Mouse (Mus musculus) neural tube, embryonic 12.5 days (tissue): ENCODE data around the gene Cpn2. TPM values are rescaled to one million over a fixed set of nuclear protein-coding genes. Genes with fewer than 3 reads are reported as not detected.

ENCODE experiments used
- ATAC-seq: fragments of 200-750 bp; cut with Nextera tagmentation; 2 replicates; pipeline ENCODE4 v1.8.0; 2017; ENCODE audit warnings: low read depth, mild to moderate bottlenecking, moderate TSS enrichment, moderate library complexity; ENCODE audit not compliant: low FRiP score
- H3K27ac ChIP-seq: fragments of 300-500 bp; sonication (generic); 2 replicates; pipeline ENCODE4 v1.5.1; 2016
- H3K27me3 ChIP-seq: fragments of 300-500 bp; sonication (generic); replicated peaks from 2 replicates; pipeline ENCODE4 v1.6.1; 2016; ENCODE audit warnings: mild to moderate bottlenecking
- H3K36me3 ChIP-seq: fragments of 300-500 bp; sonication (generic); 2 replicates; pipeline ENCODE4 v1.6.1; 2016; ENCODE audit warnings: mild to moderate bottlenecking
- H3K4me1 ChIP-seq: fragments of 300-500 bp; sonication (generic); 2 replicates; pipeline ENCODE4 v1.6.1; 2016
- H3K4me2 ChIP-seq: fragments of 300-500 bp; sonication (generic); replicated peaks from 2 replicates; pipeline ENCODE4 v1.6.1; 2016; ENCODE audit warnings: mild to moderate bottlenecking
- H3K4me3 ChIP-seq: fragments of 300-500 bp; sonication (generic); 2 replicates; pipeline ENCODE4 v1.5.1; 2016
- H3K9ac ChIP-seq: fragments of 300-500 bp; sonication (generic); 2 replicates; pipeline ENCODE4 v1.6.1; 2016; ENCODE audit warnings: mild to moderate bottlenecking
- H3K9me3 ChIP-seq: fragments of 300-500 bp; sonication (generic); 2 replicates; pipeline ENCODE4 v1.6.1; 2016; ENCODE audit warnings: mild to moderate bottlenecking
- WGBS: fragments of 180-500 bp; shearing (Covaris S2); methylation state at CpG from one replicate; pipeline ENCODE4 v1.1.7; 2016; 5-methylcytosine and 5-hydroxymethylcytosine counted together
- polyA plus RNA-seq: library from polyadenylated mRNA; unstranded; fragments of >200 nt; fragmentation: Nextera tagmentation; extraction: Ambion mirVana; gene quantifications from 2 replicates; pipeline ENCODE4 v1.2.1, GENCODE M21; 2016

Gene Cpn2
- not detected in 2 replicates for polyA plus RNA-seq

DNA sequence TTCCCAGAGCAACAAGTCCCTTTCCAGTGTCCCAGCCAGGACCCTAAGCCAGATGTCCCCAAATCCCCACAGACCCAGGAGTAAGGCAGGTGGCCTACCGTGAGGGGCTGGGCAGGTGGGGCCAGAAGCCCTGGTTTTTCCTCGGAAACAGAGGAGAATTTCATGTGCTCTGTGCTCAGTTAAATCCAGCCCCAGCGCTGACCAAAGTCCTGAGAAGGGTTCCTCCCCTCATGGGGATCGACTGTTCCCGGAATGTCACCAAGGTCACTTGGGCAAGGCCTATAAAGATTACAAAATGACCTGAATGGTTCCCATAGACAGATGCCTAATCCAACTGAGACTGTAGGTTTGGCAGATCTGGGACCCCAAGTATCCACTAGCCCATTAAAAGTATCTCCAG is at the start of gene Cpn2:
TSS of gene Cpn2 (minus strand) at position 141 of the 400 bp plus-strand sequence.
- Histone ChIP-seq H3K4me3 (no peak within 1 kb of the TSS), H3K4me1 (no peaks in the 10 kb centered on the region), H3K27ac (no peak within 1 kb of the TSS), H3K9me3 (no peaks in the 10 kb centered on the region), H3K4me2 (no peak within 1 kb of the TSS), H3K36me3 (no peaks in the 10 kb centered on the region), H3K27me3 (no peaks in the 10 kb centered on the region), H3K9ac (no peak within 1 kb of the TSS)
- 77% methylated on average over 5 of the region's 5 CpGs for WGBS
- ATAC-seq: no peak

DNA sequence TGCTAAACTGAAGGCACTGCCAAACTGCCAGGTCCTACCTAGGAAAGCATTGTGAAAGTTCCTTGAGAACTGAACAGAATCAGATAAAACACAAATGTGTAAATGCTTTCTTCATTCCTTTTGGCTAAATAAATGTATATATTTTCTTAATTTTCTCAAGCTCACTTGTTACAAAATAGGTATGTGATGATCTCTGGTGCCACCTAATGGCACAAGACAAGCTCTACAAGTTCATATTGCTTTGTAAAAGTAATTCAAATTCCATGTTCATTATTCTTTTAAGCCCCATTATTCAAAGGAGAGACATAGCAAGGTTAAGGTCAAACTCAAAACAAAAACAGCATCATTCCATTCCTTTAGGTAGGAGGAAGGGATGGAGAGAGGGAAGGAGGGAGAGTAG is 46.9 kb upstream of the Cpn2 start:
- no peak overlapping the region for H3K27ac ChIP-seq
- peaks cover 6% of the 10 kb centered on the region for H3K4me1 ChIP-seq
- no peak overlapping the region for H3K4me2 ChIP-seq
- no peak for ATAC-seq
- H3K36me3 ChIP-seq: peaks cover 6% of the 10 kb centered on the region; the same call in 1 of the 2 replicates
- H3K9me3 ChIP-seq: no peaks in the 10 kb centered on the region
- peaks cover 28% of the 10 kb centered on the region for H3K27me3 ChIP-seq
- H3K9ac ChIP-seq: no peak overlapping the region
- H3K4me3 ChIP-seq: no peak overlapping the region

DNA sequence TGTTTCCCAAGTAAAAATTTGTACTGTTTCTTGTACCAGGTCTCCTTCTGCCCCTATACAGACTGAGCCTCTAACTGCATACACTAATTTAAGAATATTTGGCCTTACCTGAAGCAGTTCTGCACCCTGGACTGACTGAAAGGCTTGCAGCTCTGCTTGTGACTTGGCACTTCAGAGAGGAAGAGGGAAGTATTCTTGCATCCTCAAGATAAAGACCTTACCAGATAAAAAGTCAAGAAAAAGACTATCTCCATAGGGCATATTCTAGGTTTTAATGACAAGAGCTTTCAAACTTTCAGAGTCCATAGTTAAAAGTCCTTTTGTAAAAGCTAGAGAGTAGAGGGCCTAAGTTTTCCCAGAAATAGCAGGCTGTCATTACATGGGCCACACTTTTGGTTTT is 43.3 kb upstream of the Cpn2 start, which contains the start of gene Gp5:
TSS of gene Gp5 (minus strand) at position 133 of the 400 bp plus-strand sequence.
- Histone ChIP-seq H3K4me3 (peak within 1 kb of the TSS; percentile 53; the same call in 1 of the 2 replicates), H3K27ac (no peak within 1 kb of the TSS), H3K36me3 (peaks cover 6% of the 10 kb centered on the region; the same call in 1 of the 2 replicates), H3K9ac (no peak within 1 kb of the TSS), H3K4me1 (peaks cover 21% of the 10 kb centered on the region), H3K4me2 (peak within 1 kb of the TSS; percentile 99), H3K9me3 (no peaks in the 10 kb centered on the region), H3K27me3 (peaks cover 59% of the 10 kb centered on the region)
- ATAC-seq: no peak

- peaks cover 62% of the 10 kb centered on the region for H3K27me3 ChIP-seq
- peaks cover 21% of the 10 kb centered on the region for H3K4me1 ChIP-seq
- H3K4me3 ChIP-seq: no peak overlapping the region
- no peak overlapping the region for H3K4me2 ChIP-seq
- H3K9me3 ChIP-seq: no peaks in the 10 kb centered on the region
- H3K27ac ChIP-seq: no peak overlapping the region
- H3K36me3 ChIP-seq: peaks cover 3% of the 10 kb centered on the region; the same call in 1 of the 2 replicates
- ATAC-seq: no peak
- 51% methylated on average over 8 of the region's 8 CpGs for WGBS
- no peak overlapping the region for H3K9ac ChIP-seq
Measured at GRCm38 (mm10) chr16:30310171-30310515, 42.8 kb upstream of the Cpn2 start.

- WGBS: 4% methylated on average over 34 of the region's 34 CpGs
- Histone ChIP-seq H3K4me1 (peaks cover 21% of the 10 kb centered on the region), H3K27ac (no peak overlapping the region), H3K9ac (no peak overlapping the region), H3K36me3 (no peaks in the 10 kb centered on the region), H3K4me2 (peak overlapping the region; percentile 99), H3K4me3 (peak overlapping the region; percentile 53), H3K9me3 (no peaks in the 10 kb centered on the region), H3K27me3 (peaks cover 62% of the 10 kb centered on the region)
- no peak for ATAC-seq
Measured at GRCm38 (mm10) chr16:30309395-30310170, 42.3 kb upstream of the Cpn2 start.

- peak overlapping the region; percentile 53 for H3K4me3 ChIP-seq
- peak; percentile 37 for ATAC-seq
- peaks cover 21% of the 10 kb centered on the region for H3K4me1 ChIP-seq
- under 1% methylated on average over 72 of the region's 72 CpGs for WGBS
- peaks cover 66% of the 10 kb centered on the region for H3K27me3 ChIP-seq
- peak overlapping the region; percentile 99 for H3K4me2 ChIP-seq
- H3K27ac ChIP-seq: no peak overlapping the region
- H3K36me3 ChIP-seq: no peaks in the 10 kb centered on the region
- no peaks in the 10 kb centered on the region for H3K9me3 ChIP-seq
- peak overlapping the region; percentile 55 for H3K9ac ChIP-seq
Measured at GRCm38 (mm10) chr16:30308616-30309394, 41.5 kb upstream of the Cpn2 start.

GRCm38 (mm10) chr16:30307961-30308615 is 40.8 kb upstream of the Cpn2 start:
- no peaks in the 10 kb centered on the region for H3K36me3 ChIP-seq
- H3K4me2 ChIP-seq: peak overlapping the region; percentile 99
- WGBS: 10% methylated on average over 29 of the region's 29 CpGs
- H3K4me3 ChIP-seq: peak overlapping the region; percentile 53
- no peak overlapping the region for H3K27ac ChIP-seq
- peak overlapping the region; percentile 55 for H3K9ac ChIP-seq
- no peak for ATAC-seq
- H3K4me1 ChIP-seq: peaks cover 21% of the 10 kb centered on the region
- H3K9me3 ChIP-seq: no peaks in the 10 kb centered on the region
- peaks cover 67% of the 10 kb centered on the region for H3K27me3 ChIP-seq

GRCm38 (mm10) chr16:30307306-30307705 is 40.0 kb upstream of the Cpn2 start:
- Histone ChIP-seq H3K4me3 (no peak overlapping the region), H3K9me3 (no peaks in the 10 kb centered on the region), H3K4me1 (peaks cover 21% of the 10 kb centered on the region), H3K4me2 (no peak overlapping the region), H3K27me3 (peaks cover 67% of the 10 kb centered on the region), H3K9ac (no peak overlapping the region), H3K36me3 (no peaks in the 10 kb centered on the region), H3K27ac (no peak overlapping the region)
- 53% methylated on average over 12 of the region's 12 CpGs for WGBS
- ATAC-seq: no peak

- H3K9me3 ChIP-seq: no peaks in the 10 kb centered on the region
- no peak overlapping the region for H3K9ac ChIP-seq
- peaks cover 56% of the 10 kb centered on the region for H3K27me3 ChIP-seq
- no peak overlapping the region for H3K4me3 ChIP-seq
- no peaks in the 10 kb centered on the region for H3K36me3 ChIP-seq
- peaks cover 21% of the 10 kb centered on the region for H3K4me1 ChIP-seq
- no peak overlapping the region for H3K27ac ChIP-seq
- 85% methylated on average over 4 of the region's 4 CpGs for WGBS
- H3K4me2 ChIP-seq: no peak overlapping the region
- no peak for ATAC-seq
Measured at GRCm38 (mm10) chr16:30306102-30306501, 38.8 kb upstream of the Cpn2 start.

GRCm38 (mm10) chr16:30304236-30304635 is 36.9 kb upstream of the Cpn2 start:
- H3K36me3 ChIP-seq: no peaks in the 10 kb centered on the region
- H3K27ac ChIP-seq: no peak overlapping the region
- H3K4me1 ChIP-seq: peaks cover 15% of the 10 kb centered on the region
- H3K9me3 ChIP-seq: no peaks in the 10 kb centered on the region
- H3K9ac ChIP-seq: no peak overlapping the region
- no peak overlapping the region for H3K4me3 ChIP-seq
- WGBS: 80% methylated on average over 5 of the region's 5 CpGs
- peaks cover 39% of the 10 kb centered on the region for H3K27me3 ChIP-seq
- no peak overlapping the region for H3K4me2 ChIP-seq
- no peak for ATAC-seq

GRCm38 (mm10) chr16:30303411-30303810 is 36.1 kb upstream of the Cpn2 start:
- ATAC-seq: no peak
- Histone ChIP-seq H3K4me1 (peaks cover 7% of the 10 kb centered on the region), H3K36me3 (no peaks in the 10 kb centered on the region), H3K27me3 (peaks cover 30% of the 10 kb centered on the region), H3K4me3 (no peak overlapping the region), H3K4me2 (no peak overlapping the region), H3K9ac (no peak overlapping the region), H3K9me3 (no peaks in the 10 kb centered on the region), H3K27ac (no peak overlapping the region)
- 71% methylated on average over 2 of the region's 2 CpGs for WGBS

GRCm38 (mm10) chr16:30302686-30303085 is 35.4 kb upstream of the Cpn2 start:
- no peak overlapping the region for H3K9ac ChIP-seq
- H3K9me3 ChIP-seq: no peaks in the 10 kb centered on the region
- no peak for ATAC-seq
- no peaks in the 10 kb centered on the region for H3K36me3 ChIP-seq
- no peaks in the 10 kb centered on the region for H3K4me1 ChIP-seq
- H3K4me2 ChIP-seq: no peak overlapping the region
- no peak overlapping the region for H3K4me3 ChIP-seq
- 88% methylated on average over 6 of the region's 6 CpGs for WGBS
- H3K27me3 ChIP-seq: peaks cover 23% of the 10 kb centered on the region
- H3K27ac ChIP-seq: no peak overlapping the region
